Mouse (Mus musculus): ENCODE results near the gene Krtap19-5.

- TF ChIP-seq POLR2A (IDR thresholded peaks at IDR 0.05; ENCODE audit: extremely low read depth, insufficient read depth, low read length) (no peak), CTCF (IDR thresholded peaks at IDR 0.05; ENCODE audit: extremely low read depth, insufficient read depth, low read length) (no peak)
Measured at GRCm38 (mm10) chr16:88874169-88874568, 22.1 kb downstream of the Krtap19-5 start, which contains the start of gene Krtap19-2.
